In genomic region chr11:4094378-4095170, GRCm38 (mm10) we compare ENCODE assay signal across 8 mouse cellular contexts. TPM values are rescaled to one million over a fixed set of nuclear protein-coding genes. Genes with fewer than 3 reads are reported as not detected.
DNase-seq lines count a peak whose midpoint lies in the region; ATAC-seq lines count a peak whose summit lies in the region.

No protein-coding gene starts in this region.

- peak; percentile 69 for DNase-seq in urinary bladder, postnatal 14 days (ENCODE audit: low spot score)
- no peak for DNase-seq in urinary bladder, postnatal 10 days (ENCODE audit: low spot score)
- DNase-seq in gastrocnemius, adult 8-10 months (ENCODE audit: low spot score in 2 of 2), result peak; percentile 28 to 32
- peak; percentile 78 for DNase-seq in spleen, adult 12 weeks (ENCODE audit: low spot score)

- peak; percentile 37; the same call in 1 of the 2 replicates for ATAC-seq in common myeloid progenitor, adult 5-6 weeks (replicated peaks; ENCODE audit: low read depth, poor library complexity, severe bottlenecking)
- ATAC-seq in intestine, embryonic 15.5 days, result peak; percentile 16
- no peak for ATAC-seq in limb, embryonic 13.5 days (ENCODE audit: low FRiP score, low read depth)
- no peak for ATAC-seq in midbrain, embryonic 13.5 days

- 9% methylated on average over 24 of the region's 24 CpGs for WGBS in intestine, embryonic 15.5 days
- 9% methylated on average over 23 of the region's 24 CpGs for WGBS in limb, embryonic 13.5 days
- 4% methylated on average over 24 of the region's 24 CpGs for WGBS in midbrain, embryonic 13.5 days

- peak overlapping the region; percentile 58 for H3K9ac ChIP-seq in intestine, embryonic 15.5 days
- peak overlapping the region; percentile 67 for H3K9ac ChIP-seq in limb, embryonic 13.5 days
- H3K9ac ChIP-seq in midbrain, embryonic 13.5 days (replicated peaks), result peak overlapping the region; percentile 55

- peaks cover 19% of the 10 kb centered on the region for H3K4me1 ChIP-seq in intestine, embryonic 15.5 days (replicated peaks)
- H3K4me1 ChIP-seq in limb, embryonic 13.5 days, result peaks cover 25% of the 10 kb centered on the region
- H3K4me1 ChIP-seq in midbrain, embryonic 13.5 days (replicated peaks), result peaks cover 23% of the 10 kb centered on the region

- peaks cover 18% of the 10 kb centered on the region for H3K36me3 ChIP-seq in intestine, embryonic 15.5 days
- H3K36me3 ChIP-seq in limb, embryonic 13.5 days, result peaks cover 14% of the 10 kb centered on the region
- H3K36me3 ChIP-seq in midbrain, embryonic 13.5 days, result peaks cover 16% of the 10 kb centered on the region

- peak overlapping the region; percentile 75 for H3K4me2 ChIP-seq in intestine, embryonic 15.5 days (replicated peaks)
- H3K4me2 ChIP-seq in limb, embryonic 13.5 days (replicated peaks), result peak overlapping the region; percentile 90
- peak overlapping the region; percentile 83 for H3K4me2 ChIP-seq in midbrain, embryonic 13.5 days (replicated peaks)

- no peaks in the 10 kb centered on the region for H3K9me3 ChIP-seq in intestine, embryonic 15.5 days
- no peaks in the 10 kb centered on the region for H3K9me3 ChIP-seq in limb, embryonic 13.5 days
- peaks cover 3% of the 10 kb centered on the region; the same call in 1 of the 2 replicates for H3K9me3 ChIP-seq in midbrain, embryonic 13.5 days

- peak overlapping the region; percentile 84 for H3K27ac ChIP-seq in intestine, embryonic 15.5 days
- no peak overlapping the region for H3K27ac ChIP-seq in limb, embryonic 13.5 days
- H3K27ac ChIP-seq in midbrain, embryonic 13.5 days, result peak overlapping the region; percentile 59

- peak overlapping the region; percentile 53 for H3K4me3 ChIP-seq in intestine, embryonic 15.5 days (replicated peaks)
- peak overlapping the region; percentile 52 for H3K4me3 ChIP-seq in limb, embryonic 13.5 days
- H3K4me3 ChIP-seq in midbrain, embryonic 13.5 days (replicated peaks), result peak overlapping the region; percentile 50

- no peaks in the 10 kb centered on the region for H3K27me3 ChIP-seq in intestine, embryonic 15.5 days (replicated peaks)
- no peaks in the 10 kb centered on the region for H3K27me3 ChIP-seq in limb, embryonic 13.5 days
- H3K27me3 ChIP-seq in midbrain, embryonic 13.5 days, result no peaks in the 10 kb centered on the region

RNA-seq across cellular contexts. Expression of gene Mtfp1, which starts 0.7 kb away (rescaled TPM):
- 10.7 and 16.0 TPM in 2 replicates for total RNA-seq in common myeloid progenitor, adult 5-6 weeks (2017)
- 10 to 100 TPM; 37.5 to 49.4 (median 44.0) TPM for total RNA-seq in gastrocnemius, adult 8-10 months (2022)
- 32.2 and 37.0 TPM in 2 replicates for polyA plus RNA-seq in intestine, embryonic 15.5 days (2015; fragmentation: Nextera tagmentation; extraction: Ambion mirVana)
- polyA plus RNA-seq in limb, embryonic 13.5 days (2015; fragmentation: Nextera tagmentation; extraction: Ambion mirVana), result 6.3 and 7.4 TPM in 2 replicates
- polyA plus RNA-seq in midbrain, embryonic 13.5 days (2015; fragmentation: Nextera tagmentation; extraction: Ambion mirVana), result 4.9 and 6.6 TPM in 2 replicates

RNA-seq across cellular contexts. Expression of gene Sec14l2, which starts 28.6 kb away (rescaled TPM):
- 2.1 and 3.7 TPM in 2 replicates for total RNA-seq in common myeloid progenitor, adult 5-6 weeks (2017)
- total RNA-seq in gastrocnemius, adult 8-10 months (2022), result under 1 TPM in 3 of 4 experiments, not detected in 1; 0.11 to 0.46 (median 0.24) TPM
- 1.4 and 1.7 TPM in 2 replicates for polyA plus RNA-seq in intestine, embryonic 15.5 days (2015; fragmentation: Nextera tagmentation; extraction: Ambion mirVana)
- polyA plus RNA-seq in limb, embryonic 13.5 days (2015; fragmentation: Nextera tagmentation; extraction: Ambion mirVana), result 2.5 and 3.5 TPM in 2 replicates
- polyA plus RNA-seq in midbrain, embryonic 13.5 days (2015; fragmentation: Nextera tagmentation; extraction: Ambion mirVana), result 2.3 and 3.2 TPM in 2 replicates

RNA-seq across cellular contexts. Expression of gene Sec14l3, which starts 29.9 kb away (rescaled TPM):
- not detected in 2 replicates for total RNA-seq in common myeloid progenitor, adult 5-6 weeks (2017)
- total RNA-seq in gastrocnemius, adult 8-10 months (2022), result not detected
- not detected in 2 replicates for polyA plus RNA-seq in intestine, embryonic 15.5 days (2015; fragmentation: Nextera tagmentation; extraction: Ambion mirVana)
- polyA plus RNA-seq in limb, embryonic 13.5 days (2015; fragmentation: Nextera tagmentation; extraction: Ambion mirVana), result not detected in 2 replicates
- 0.26 TPM in 1 of 2 replicates, not detected in the other for polyA plus RNA-seq in midbrain, embryonic 13.5 days (2015; fragmentation: Nextera tagmentation; extraction: Ambion mirVana)

RNA-seq across cellular contexts. Expression of gene Rnf215, which starts 40.4 kb away (rescaled TPM):
- 8.7 and 11.5 TPM in 2 replicates for total RNA-seq in common myeloid progenitor, adult 5-6 weeks (2017)
- 1 to 10 TPM; 2.9 to 4.4 (median 4.0) TPM for total RNA-seq in gastrocnemius, adult 8-10 months (2022)
- polyA plus RNA-seq in intestine, embryonic 15.5 days (2015; fragmentation: Nextera tagmentation; extraction: Ambion mirVana), result 20.2 and 21.8 TPM in 2 replicates
- 38.6 and 39.0 TPM in 2 replicates for polyA plus RNA-seq in limb, embryonic 13.5 days (2015; fragmentation: Nextera tagmentation; extraction: Ambion mirVana)
- 43.9 and 45.9 TPM in 2 replicates for polyA plus RNA-seq in midbrain, embryonic 13.5 days (2015; fragmentation: Nextera tagmentation; extraction: Ambion mirVana)

Comparison
In these comparisons a context has a peak if more than half of its experiments do, and no peak if none do; other contexts are left out.
1. ATAC-seq: peak in common myeloid progenitor, adult 5-6 weeks (single experiment) and intestine, embryonic 15.5 days (single experiment); none in limb, embryonic 13.5 days (single experiment) and midbrain, embryonic 13.5 days (single experiment).
2. Peak in every context shown above with its lines, with median percentiles within 50 percentile points of each other: H3K4me2 ChIP-seq, H3K4me3 ChIP-seq and H3K9ac ChIP-seq.